Mouse (Mus musculus): ENCODE results near the gene Pfpl. TPM values are rescaled to one million over a fixed set of nuclear protein-coding genes. Genes with fewer than 3 reads are reported as not detected.

Gene Pfpl
- polyA plus RNA-seq, 1 experiment from 2014 or later, result not detected

DNA sequence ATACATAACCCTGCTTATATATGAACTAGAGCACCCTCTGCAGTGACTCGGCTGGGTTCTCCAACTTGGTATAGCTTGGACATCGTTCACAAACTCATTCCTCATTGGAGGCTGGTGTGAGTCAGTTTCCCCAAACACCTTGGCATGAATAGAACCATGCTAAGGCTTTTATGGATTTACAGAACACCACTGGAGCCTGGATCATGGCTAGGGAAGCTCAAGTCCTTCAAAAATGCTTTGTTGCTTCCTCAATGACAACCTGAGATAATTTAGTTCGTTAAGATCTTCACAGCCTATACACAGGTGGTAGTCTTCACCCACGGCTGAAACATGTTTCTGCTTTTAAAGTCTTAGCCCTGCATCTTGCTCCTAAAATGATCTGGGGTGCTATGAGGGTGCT lies 31.8 kb downstream of the Pfpl start:
- DNase-seq (ENCODE audit: low spot score) (no peak), ATAC-seq (replicated peaks; ENCODE audit: insufficient number of reproducible peaks, low FRiP score, low TSS enrichment, low read depth) (no peak)
- H3K27me3 ChIP-seq (ENCODE audit: control insufficient read depth, insufficient read depth, low read length), result no peaks in the 10 kb centered on the region
- H3K27ac ChIP-seq (replicated peaks; ENCODE audit: low read depth, low read length), result no peak overlapping the region
- no peaks in the 10 kb centered on the region for H3K9me3 ChIP-seq (replicated peaks; ENCODE audit: control insufficient read depth, low read length)
- no peaks in the 10 kb centered on the region for H3K4me1 ChIP-seq (ENCODE audit: control insufficient read depth, insufficient read depth, low read length)
- H3K9ac ChIP-seq (replicated peaks; ENCODE audit: low read length), result no peak overlapping the region
- no peak overlapping the region for H3K4me2 ChIP-seq (ENCODE audit: low read depth, low read length)
- 85% methylated on average over 4 of the region's 4 CpGs for WGBS
- H3K4me3 ChIP-seq (ENCODE audit: low read depth, low read length), result no peak overlapping the region
- no peaks in the 10 kb centered on the region for H3K36me3 ChIP-seq (replicated peaks; ENCODE audit: control insufficient read depth, insufficient read depth, low read depth, low read length)

DNA sequence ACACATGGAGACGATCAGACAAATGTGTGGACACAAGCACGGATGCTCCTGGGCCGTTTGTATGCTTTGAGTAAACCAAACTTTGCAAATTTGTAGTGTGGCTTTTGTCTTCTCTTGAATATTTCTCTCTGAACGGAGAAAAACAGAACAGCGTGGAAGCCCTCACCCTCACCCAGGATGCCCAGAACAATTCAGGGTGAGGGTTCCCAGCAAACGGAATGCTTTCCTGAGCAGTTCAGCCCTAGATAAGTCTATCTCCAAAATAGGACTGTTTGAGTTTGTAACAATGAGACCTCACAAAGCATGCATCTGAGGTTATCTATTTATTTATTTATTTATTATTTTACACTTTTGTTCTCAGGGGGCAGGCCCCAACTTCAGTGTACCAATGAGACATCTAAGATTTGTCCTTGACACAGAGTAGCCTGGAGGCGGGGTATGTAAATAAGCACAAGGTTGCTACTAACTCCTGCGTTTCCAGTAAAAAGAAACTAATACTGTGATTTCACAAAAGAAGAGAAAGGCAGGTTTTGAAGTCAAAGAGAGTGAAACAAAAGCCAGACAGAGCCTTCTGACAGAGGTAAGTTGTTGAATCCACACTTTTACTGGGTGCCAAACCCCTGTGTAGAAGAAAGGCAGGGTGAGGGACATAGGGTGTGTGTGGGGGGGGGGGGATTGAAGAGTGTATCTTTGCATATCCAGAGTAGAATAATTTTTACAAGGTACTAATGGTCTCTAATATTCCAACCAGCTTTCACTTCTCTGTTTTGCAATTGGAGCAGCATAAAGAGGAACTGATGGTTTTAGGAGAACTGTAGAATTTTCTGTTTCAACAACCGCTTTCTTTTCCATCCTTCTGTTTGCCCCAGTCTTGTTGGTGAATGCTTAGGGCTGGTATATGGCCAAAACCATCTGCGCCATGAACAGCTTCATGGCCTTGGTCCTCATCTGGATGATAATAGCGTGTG lies 32.9 kb downstream of the Pfpl start, which contains the start of gene Mpeg1:
TSS of gene Mpeg1 (plus strand) at position 498 of the 968 bp plus-strand sequence.
- no peaks in the 10 kb centered on the region for H3K36me3 ChIP-seq (replicated peaks; ENCODE audit: control insufficient read depth, insufficient read depth, low read depth, low read length)

DNA sequence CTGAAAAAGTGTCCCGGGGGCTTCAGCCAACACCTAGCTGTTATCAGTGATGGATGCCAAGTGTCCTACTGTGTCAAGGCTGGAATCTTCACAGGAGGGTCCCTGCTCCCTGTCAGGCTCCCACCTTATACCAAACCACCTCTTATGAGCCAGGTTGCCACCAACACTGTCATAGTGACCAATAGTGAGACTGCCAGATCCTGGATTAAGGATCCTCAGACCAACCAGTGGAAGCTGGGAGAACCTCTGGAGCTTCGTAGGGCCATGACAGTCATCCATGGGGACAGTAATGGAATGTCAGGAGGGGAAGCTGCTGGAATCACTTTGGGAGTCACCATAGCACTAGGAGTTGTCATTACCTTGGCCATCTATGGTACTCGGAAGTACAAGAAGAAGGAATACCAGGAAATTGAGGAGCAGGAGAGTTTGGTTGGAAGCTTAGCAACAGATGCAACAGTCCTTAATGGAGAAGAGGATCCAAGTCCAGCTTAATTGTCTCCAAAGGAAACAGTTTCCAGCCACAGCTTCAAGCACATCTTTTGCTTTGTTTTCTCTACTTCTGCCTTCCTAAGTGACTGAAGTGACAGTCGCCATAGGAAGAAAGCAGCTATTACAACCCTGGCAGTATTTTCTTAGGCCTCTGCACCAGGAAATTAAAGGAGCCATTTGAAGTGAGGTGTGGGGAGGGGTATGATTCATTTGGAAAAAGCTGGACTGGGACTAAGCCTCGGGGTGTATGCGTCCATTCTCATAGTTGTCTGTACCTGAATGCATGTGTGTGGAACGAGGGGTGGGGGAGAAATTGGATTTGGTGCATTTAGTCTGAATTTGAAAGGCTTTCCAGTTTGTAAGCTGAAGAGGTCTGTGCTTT lies 35.4 kb downstream of the Pfpl start:
- Histone ChIP-seq H3K27ac (replicated peaks; ENCODE audit: low read depth, low read length) (no peak overlapping the region), H3K4me2 (ENCODE audit: low read depth, low read length) (no peak overlapping the region), H3K9ac (replicated peaks; ENCODE audit: low read length) (no peak overlapping the region), H3K4me1 (ENCODE audit: control insufficient read depth, insufficient read depth, low read length) (no peaks in the 10 kb centered on the region), H3K27me3 (ENCODE audit: control insufficient read depth, insufficient read depth, low read length) (no peaks in the 10 kb centered on the region), H3K36me3 (replicated peaks; ENCODE audit: control insufficient read depth, insufficient read depth, low read depth, low read length) (no peaks in the 10 kb centered on the region), H3K9me3 (replicated peaks; ENCODE audit: control insufficient read depth, low read length) (no peaks in the 10 kb centered on the region), H3K4me3 (ENCODE audit: low read depth, low read length) (no peak overlapping the region)
- DNase-seq (ENCODE audit: low spot score), result no peak
- no peak for ATAC-seq (replicated peaks; ENCODE audit: insufficient number of reproducible peaks, low FRiP score, low TSS enrichment, low read depth)
- 60% methylated on average over 7 of the region's 7 CpGs for WGBS

More for the DNA sequence above, 32.9 kb downstream of the Pfpl start, which contains the start of gene Mpeg1:
- no peak for ATAC-seq (replicated peaks; ENCODE audit: insufficient number of reproducible peaks, low FRiP score, low TSS enrichment, low read depth)
- H3K4me2 ChIP-seq (ENCODE audit: low read depth, low read length), result no peak within 1 kb of the TSS
- H3K4me3 ChIP-seq (ENCODE audit: low read depth, low read length), result no peak within 1 kb of the TSS
- no peak within 1 kb of the TSS for H3K27ac ChIP-seq (replicated peaks; ENCODE audit: low read depth, low read length)
- H3K9me3 ChIP-seq (replicated peaks; ENCODE audit: control insufficient read depth, low read length), result no peaks in the 10 kb centered on the region
- 83% methylated on average over 11 of the region's 11 CpGs for WGBS
- no peak for DNase-seq (ENCODE audit: low spot score)
- no peaks in the 10 kb centered on the region for H3K27me3 ChIP-seq (ENCODE audit: control insufficient read depth, insufficient read depth, low read length)
- H3K4me1 ChIP-seq (ENCODE audit: control insufficient read depth, insufficient read depth, low read length), result no peaks in the 10 kb centered on the region
- no peak within 1 kb of the TSS for H3K9ac ChIP-seq (replicated peaks; ENCODE audit: low read length)

DNA sequence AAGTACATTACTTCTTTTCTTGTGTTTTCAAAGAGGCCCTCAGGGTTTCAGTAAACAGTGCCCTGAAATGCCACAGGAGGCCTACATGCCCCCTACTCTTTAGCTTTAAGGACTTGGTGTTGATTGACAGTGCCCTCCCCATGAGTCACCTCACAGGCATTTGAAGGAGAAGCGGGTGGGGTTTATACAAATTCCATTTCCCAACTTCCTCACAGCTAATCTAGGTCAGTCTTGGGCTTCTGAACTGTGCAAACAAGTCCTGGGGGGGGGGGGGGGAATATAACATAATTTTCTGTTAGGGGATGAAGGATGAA lies 36.0 kb downstream of the Pfpl start:
- H3K27me3 ChIP-seq (ENCODE audit: control insufficient read depth, insufficient read depth, low read length), result no peaks in the 10 kb centered on the region
- H3K4me1 ChIP-seq (ENCODE audit: control insufficient read depth, insufficient read depth, low read length), result no peaks in the 10 kb centered on the region
- H3K36me3 ChIP-seq (replicated peaks; ENCODE audit: control insufficient read depth, insufficient read depth, low read depth, low read length), result no peaks in the 10 kb centered on the region
- no peak overlapping the region for H3K9ac ChIP-seq (replicated peaks; ENCODE audit: low read length)
- no peak overlapping the region for H3K4me3 ChIP-seq (ENCODE audit: low read depth, low read length)
- WGBS, result 10% methylated on average over 1 of the region's 1 CpGs
- DNase-seq (ENCODE audit: low spot score) (peak; percentile 36), ATAC-seq (replicated peaks; ENCODE audit: insufficient number of reproducible peaks, low FRiP score, low TSS enrichment, low read depth) (peak; percentile 42; the same call in 1 of the 2 replicates)
- H3K27ac ChIP-seq (replicated peaks; ENCODE audit: low read depth, low read length), result no peak overlapping the region
- no peaks in the 10 kb centered on the region for H3K9me3 ChIP-seq (replicated peaks; ENCODE audit: control insufficient read depth, low read length)
- H3K4me2 ChIP-seq (ENCODE audit: low read depth, low read length), result no peak overlapping the region

- H3K9ac ChIP-seq (replicated peaks; ENCODE audit: low read length), result no peak overlapping the region
- DNase-seq (ENCODE audit: low spot score) (no peak), ATAC-seq (replicated peaks; ENCODE audit: insufficient number of reproducible peaks, low FRiP score, low TSS enrichment, low read depth) (no peak)
- H3K27me3 ChIP-seq (ENCODE audit: control insufficient read depth, insufficient read depth, low read length), result no peaks in the 10 kb centered on the region
- no peaks in the 10 kb centered on the region for H3K36me3 ChIP-seq (replicated peaks; ENCODE audit: control insufficient read depth, insufficient read depth, low read depth, low read length)
- H3K4me2 ChIP-seq (ENCODE audit: low read depth, low read length), result no peak overlapping the region
- no peaks in the 10 kb centered on the region for H3K4me1 ChIP-seq (ENCODE audit: control insufficient read depth, insufficient read depth, low read length)
- H3K9me3 ChIP-seq (replicated peaks; ENCODE audit: control insufficient read depth, low read length), result no peaks in the 10 kb centered on the region
- H3K4me3 ChIP-seq (ENCODE audit: low read depth, low read length), result no peak overlapping the region
- 77% methylated on average over 5 of the region's 5 CpGs for WGBS
- no peak overlapping the region for H3K27ac ChIP-seq (replicated peaks; ENCODE audit: low read depth, low read length)
These were observed 36.4 kb downstream of the Pfpl start for GRCm38 (mm10) chr19:12464127-12464526.

DNA sequence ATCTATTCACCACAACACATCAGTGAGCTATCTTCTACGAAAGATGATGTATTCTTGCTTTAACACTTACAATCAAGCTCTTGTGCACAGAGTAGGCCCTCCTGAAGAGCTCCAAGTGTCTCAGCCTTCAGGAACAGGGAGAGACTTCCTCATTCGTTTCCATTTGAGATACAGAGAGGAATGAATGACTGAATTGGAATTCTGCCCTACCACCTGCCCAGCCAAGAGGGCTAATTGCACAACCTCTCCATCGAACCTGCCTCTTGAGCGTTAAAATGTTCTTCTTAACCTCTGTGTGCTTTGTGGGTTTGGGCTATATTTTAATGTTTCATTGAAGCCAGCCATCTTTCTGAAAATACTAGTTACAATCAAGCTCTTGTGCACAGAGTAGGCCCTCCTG lies 37.0 kb downstream of the Pfpl start:
- Histone ChIP-seq H3K9me3 (replicated peaks; ENCODE audit: control insufficient read depth, low read length) (no peaks in the 10 kb centered on the region), H3K4me3 (ENCODE audit: low read depth, low read length) (no peak overlapping the region), H3K9ac (replicated peaks; ENCODE audit: low read length) (no peak overlapping the region), H3K36me3 (replicated peaks; ENCODE audit: control insufficient read depth, insufficient read depth, low read depth, low read length) (no peaks in the 10 kb centered on the region), H3K4me1 (ENCODE audit: control insufficient read depth, insufficient read depth, low read length) (no peaks in the 10 kb centered on the region), H3K27ac (replicated peaks; ENCODE audit: low read depth, low read length) (no peak overlapping the region), H3K4me2 (ENCODE audit: low read depth, low read length) (no peak overlapping the region), H3K27me3 (ENCODE audit: control insufficient read depth, insufficient read depth, low read length) (no peaks in the 10 kb centered on the region)
- ATAC-seq (replicated peaks; ENCODE audit: insufficient number of reproducible peaks, low FRiP score, low TSS enrichment, low read depth) (no peak), DNase-seq (ENCODE audit: low spot score) (no peak)
- 80% methylated on average over 4 of the region's 4 CpGs for WGBS

DNA sequence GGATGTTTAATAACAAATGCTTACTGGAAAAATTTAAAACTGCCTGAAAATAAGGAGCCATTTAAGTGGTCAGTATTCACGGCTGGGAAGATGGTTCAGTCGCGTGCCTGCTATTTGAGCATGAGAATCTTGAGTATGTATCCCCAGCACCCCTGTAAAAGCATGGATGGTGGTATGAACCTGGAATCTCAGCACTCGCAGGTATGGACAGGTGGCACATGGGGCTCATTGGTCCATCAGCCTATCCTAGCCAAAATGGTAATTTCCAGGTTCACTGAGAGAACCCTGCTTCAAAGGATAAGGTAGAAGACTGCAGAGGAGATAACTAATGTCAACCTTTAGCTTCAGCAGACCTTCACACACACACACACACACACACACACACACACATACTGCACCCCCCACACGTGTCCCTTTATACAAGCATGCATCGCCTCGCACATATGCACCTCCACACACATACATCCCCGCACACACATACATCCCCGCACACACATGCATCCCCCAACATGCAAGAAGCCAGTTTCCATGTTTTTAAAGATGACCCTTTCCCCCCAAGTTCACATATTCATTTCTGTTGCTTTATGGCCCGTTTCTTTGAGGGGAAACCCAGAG lies 37.9 kb downstream of the Pfpl start:
- WGBS, result 93% methylated on average over 10 of the region's 10 CpGs
- H3K27me3 ChIP-seq (ENCODE audit: control insufficient read depth, insufficient read depth, low read length), result no peaks in the 10 kb centered on the region
- H3K9me3 ChIP-seq (replicated peaks; ENCODE audit: control insufficient read depth, low read length), result no peaks in the 10 kb centered on the region
- no peak overlapping the region for H3K4me2 ChIP-seq (ENCODE audit: low read depth, low read length)
- H3K27ac ChIP-seq (replicated peaks; ENCODE audit: low read depth, low read length), result no peak overlapping the region
- H3K36me3 ChIP-seq (replicated peaks; ENCODE audit: control insufficient read depth, insufficient read depth, low read depth, low read length), result no peaks in the 10 kb centered on the region
- H3K4me1 ChIP-seq (ENCODE audit: control insufficient read depth, insufficient read depth, low read length), result no peaks in the 10 kb centered on the region
- DNase-seq (ENCODE audit: low spot score) (no peak), ATAC-seq (replicated peaks; ENCODE audit: insufficient number of reproducible peaks, low FRiP score, low TSS enrichment, low read depth) (no peak)
- no peak overlapping the region for H3K9ac ChIP-seq (replicated peaks; ENCODE audit: low read length)
- H3K4me3 ChIP-seq (ENCODE audit: low read depth, low read length), result no peak overlapping the region

Measured in embryonic facial prominence, embryonic 11.5 days (tissue).